Mouse (Mus musculus) ES-E14 (cell line): Measurements from ENCODE around the gene Hist1h4j. TPM values are rescaled to one million over a fixed set of nuclear protein-coding genes. Genes with fewer than 3 reads are reported as not detected.
"Not testable (repeated sequence)": the region's sequence is repeated elsewhere in the genome, so short reads cannot be mapped to it uniquely, and the experiment has no call there.

Experiments used
- DNase-seq: peaks from one replicate; pipeline ENCODE4 v3.0.0-alpha.2; 2013; ENCODE audit warnings: low read depth, low spot score
- H3K27ac ChIP-seq: 2 replicates; pipeline ENCODE4 v1.5.1; 2012; ENCODE audit warnings: low read depth, mild to moderate bottlenecking, low read length, moderate library complexity, mixed read lengths; ENCODE audit not compliant: poor library complexity, insufficient read depth, severe bottlenecking
- H3K36me3 ChIP-seq: 2 replicates; pipeline ENCODE4 v1.6.1; 2012; ENCODE audit warnings: mild to moderate bottlenecking, low read length, moderate library complexity, mixed read lengths; ENCODE audit not compliant: control insufficient read depth, poor library complexity, insufficient read depth, severe bottlenecking
- H3K4me1 ChIP-seq, 2 experiments: fragments of 150-350 bp in 1 of 2; sonication (generic) in 1 of 2; 2 replicates each; pipeline ENCODE4 v1.6.1; 2012; ENCODE audit warnings: low read length in 2 of 2, mild to moderate bottlenecking in 1 of 2, mixed read lengths in 1 of 2; ENCODE audit not compliant: control insufficient read depth in 2 of 2, insufficient read depth in 2 of 2, poor library complexity in 1 of 2
- H3K4me3 ChIP-seq, 2 experiments: fragments of 150-350 bp in 1 of 2; sonication (generic) in 1 of 2; 2 replicates each; pipeline ENCODE4 v1.5.1; 2012; ENCODE audit warnings: low read length in 2 of 2, low read depth in 1 of 2, mild to moderate bottlenecking in 1 of 2, mixed read lengths in 1 of 2; ENCODE audit not compliant: insufficient read depth in 1 of 2, poor library complexity in 1 of 2, severe bottlenecking in 1 of 2
- H3K9ac ChIP-seq: 2 replicates; pipeline ENCODE4 v1.6.1; 2012; ENCODE audit warnings: low read depth, mild to moderate bottlenecking, low read length, mixed read lengths; ENCODE audit not compliant: poor library complexity, insufficient read depth, severe bottlenecking
- H3K9me3 ChIP-seq: fragments of 150-350 bp; sonication (generic); 2 replicates; pipeline ENCODE4 v1.6.1; 2012; ENCODE audit warnings: low read depth, mild to moderate bottlenecking, low read length; ENCODE audit not compliant: control insufficient read depth, insufficient read depth
- CHD2 ChIP-seq: IDR thresholded peaks from 2 replicates; pipeline ENCODE4 v1.6.1; 2014; ENCODE audit warnings: mild to moderate bottlenecking, low read depth, low read length, inconsistent platforms
- HCFC1 ChIP-seq: IDR thresholded peaks from 2 replicates; pipeline ENCODE4 v1.6.1; 2012; ENCODE audit warnings: low read length, inconsistent platforms, borderline replicate concordance; ENCODE audit not compliant: insufficient read depth
- MAFK ChIP-seq: IDR thresholded peaks from 2 replicates; pipeline ENCODE4 v1.6.1; 2014; ENCODE audit warnings: mild to moderate bottlenecking, low read depth, low read length, inconsistent platforms; ENCODE audit not compliant: insufficient read depth
- ZC3H11A ChIP-seq: IDR thresholded peaks from 2 replicates; pipeline ENCODE4 v1.6.1; 2012; ENCODE audit warnings: low read depth, mild to moderate bottlenecking, inconsistent platforms, low read length, borderline replicate concordance
- ZNF384 ChIP-seq: IDR thresholded peaks from 2 replicates; pipeline ENCODE4 v1.6.1; 2012; ENCODE audit warnings: low read depth, low read length, inconsistent platforms
- in situ Hi-C, 2 experiments: fragments of 600-800 bp; cut with MboI; formaldehyde crosslinking; loops; one replicate each; pipeline ENCODE4 v1.15.1; 2025; ENCODE audit warnings: low sequenced_read_pairs in 2 of 2, inconsistent platforms in 1 of 2; ENCODE audit not compliant: unreplicated experiment in 2 of 2
- total RNA-seq: library from RNA; depleted of rRNA; stranded (reverse); fragments of 300-350 nt; gene quantifications from 2 replicates; pipeline ENCODE4 v1.2.3, GENCODE M21; 2012

Hist1h4j gene
- total RNA-seq, 1 experiment: 260 TPM

- no peak overlapping the region; the same call in 1 of the 2 replicates for H3K27ac ChIP-seq
- peak overlapping the region; percentile 59; the same call in 1 of the 2 replicates for H3K9ac ChIP-seq
- H3K36me3 ChIP-seq: no peaks in the 10 kb centered on the region
- H3K9me3 ChIP-seq: no peaks in the 10 kb centered on the region
- H3K4me1 ChIP-seq: 0 out of 4 replicates have a peak, but pooled peaks cover 0 to 2% of the 10 kb centered on the region in 2 experiments
- TF ChIP-seq ZC3H11A (no peak), ZNF384 (no peak), CHD2 (no peak), MAFK (no peak), HCFC1 (no peak)
- no peak for DNase-seq
- H3K4me3 ChIP-seq: no peak overlapping the region
- in situ Hi-C loops: no loop called here
Measured at GRCm38 (mm10) chr13:21752356-21752755, 17.5 kb downstream of the Hist1h4j start.

GRCm38 (mm10) chr13:21753051-21753523 is 18.2 kb downstream of the Hist1h4j start:
- Histone ChIP-seq H3K4me1 (0 out of 4 replicates have a peak, but pooled peaks cover 0 to under 1% of the 10 kb centered on the region in 2 experiments), H3K9ac (peak overlapping the region; percentile 80), H3K4me3 (peak overlapping the region; percentile 56 to 68), H3K36me3 (no peaks in the 10 kb centered on the region), H3K9me3 (no peaks in the 10 kb centered on the region), H3K27ac (peak overlapping the region; percentile 85)
- DNase-seq: no peak
- in situ Hi-C loops: no loop called here
- TF ChIP-seq ZNF384: no peak
- TF ChIP-seq CHD2: no peak
- no peak for TF ChIP-seq ZC3H11A
- TF ChIP-seq MAFK: no peak
- no peak for TF ChIP-seq HCFC1

GRCm38 (mm10) chr13:21753524-21754285 is 18.8 kb downstream of the Hist1h4j start, which contains the start of the genes Hist1h2ak and Hist1h2bn:
Gene Hist1h2ak, minus strand, starts transcription at chr13:21753827.
Gene Hist1h2bn, plus strand, starts transcription at chr13:21754123.
- H3K27ac ChIP-seq: peak within 1 kb of the TSS; percentile 85
- in situ Hi-C loops, H3K4me1 ChIP-seq, H3K36me3 ChIP-seq, H3K9me3 ChIP-seq: not testable (repeated sequence)
- peak within 1 kb of the TSS; percentile 60 to 68 for H3K4me3 ChIP-seq
- peak within 1 kb of the TSS; percentile 80 for H3K9ac ChIP-seq
- TF ChIP-seq CHD2: peak; percentile 88; the same call in 1 of the 2 replicates
- peak; percentile 79 for DNase-seq

DNA sequence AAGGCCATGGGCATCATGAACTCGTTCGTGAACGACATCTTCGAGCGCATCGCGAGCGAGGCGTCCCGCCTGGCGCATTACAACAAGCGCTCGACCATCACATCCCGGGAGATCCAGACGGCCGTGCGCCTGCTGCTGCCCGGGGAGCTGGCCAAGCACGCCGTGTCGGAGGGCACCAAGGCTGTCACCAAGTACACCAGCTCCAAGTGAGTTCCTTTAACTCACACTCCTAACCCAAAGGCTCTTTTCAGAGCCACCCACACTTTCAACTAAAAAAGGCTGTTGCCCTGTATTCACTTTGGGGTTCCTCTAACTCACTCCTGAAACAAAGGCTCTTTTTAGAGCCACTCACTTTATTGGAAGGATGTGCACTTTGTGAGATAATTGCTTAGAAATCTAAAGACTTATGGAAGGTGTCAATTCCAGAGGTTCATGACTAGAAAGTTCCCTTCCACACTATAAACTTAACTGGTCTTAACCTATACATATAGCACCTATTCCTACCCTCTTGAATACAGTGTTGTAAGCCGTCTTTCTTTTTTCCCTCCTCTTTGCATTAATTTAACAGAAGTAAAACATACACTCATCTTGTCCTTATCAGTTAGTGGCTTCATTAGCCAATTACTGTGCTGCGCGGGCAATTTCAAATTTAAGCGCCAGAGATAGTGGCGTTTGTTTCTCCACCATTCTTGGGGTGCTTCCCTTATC is 19.6 kb downstream of the Hist1h4j start:
- peak overlapping the region; percentile 72; the same call in 1 of the 2 replicates for H3K9ac ChIP-seq
- in situ Hi-C loops, H3K4me1 ChIP-seq, H3K36me3 ChIP-seq, H3K9me3 ChIP-seq, DNase-seq: not testable (repeated sequence)
- peak overlapping the region; percentile 53; the same call in 1 of the 2 replicates for H3K27ac ChIP-seq
- H3K4me3 ChIP-seq: peak overlapping the region; percentile 51 to 60
